Mouse (Mus musculus): ENCODE results near the gene Zfp609. TPM values are rescaled to one million over a fixed set of nuclear protein-coding genes. Genes with fewer than 3 reads are reported as not detected.

Gene Zfp609
- 7.0 and 8.9 TPM in 2 replicates for polyA plus RNA-seq (2012; rRNA removed)

GRCm38 (mm10) chr9:65827344-65828015 is at the start of gene Zfp609:
TSS of gene Zfp609 (minus strand) at chr9:65827564.

GRCm38 (mm10) chr9:65667701-65668100 is 159.7 kb downstream of the Zfp609 start, which contains the start of gene Oaz2:
TSS of gene Oaz2 (plus strand) at chr9:65668001.

Other genes starting within 250 kb of the Zfp609 start
- gene Plekho2, start 247.5 kb downstream of the Zfp609 start, polyA plus RNA-seq (2012; rRNA removed), result 33.5 and 39.2 TPM in 2 replicates
- gene Pif1, start 240.4 kb downstream of the Zfp609 start, polyA plus RNA-seq (2012; rRNA removed), result 3.7 and 4.6 TPM in 2 replicates
- 82.0 and 114 TPM in 2 replicates for gene Rbpms2, start 197.9 kb downstream of the Zfp609 start, polyA plus RNA-seq (2012; rRNA removed)
- gene Oaz2, start 159.6 kb downstream of the Zfp609 start, polyA plus RNA-seq (2012; rRNA removed), result 163 and 183 TPM in 2 replicates
- gene Pclaf, start 62.7 kb upstream of the Zfp609 start, polyA plus RNA-seq (2012; rRNA removed), result 0.62 and 2.9 TPM in 2 replicates
- gene Trip4, start 81.2 kb upstream of the Zfp609 start, polyA plus RNA-seq (2012; rRNA removed), result 6.7 and 8.8 TPM in 2 replicates
- 4.9 and 5.1 TPM in 2 replicates for gene Csnk1g1, start 81.4 kb upstream of the Zfp609 start, polyA plus RNA-seq (2012; rRNA removed)
- gene Ppib, start 232.7 kb upstream of the Zfp609 start, polyA plus RNA-seq (2012; rRNA removed), result 235 and 276 TPM in 2 replicates
- gene Snx22, start 242.2 kb upstream of the Zfp609 start, polyA plus RNA-seq (2012; rRNA removed), result 1.5 and 2.3 TPM in 2 replicates